Mouse (Mus musculus) CH12F3 (cell line): Measurements from ENCODE around the gene Ccdc78.
"Not testable (repeated sequence)": the region's sequence is repeated elsewhere in the genome, so short reads cannot be mapped to it uniquely, and the experiment has no call there.

Experiments used
- in situ Hi-C: fragments of 300-500 bp; cut with MboI; formaldehyde crosslinking; loops from 2 replicates; pipeline ENCODE4 v1.14.3; 2020; ENCODE audit warnings: low sequenced_read_pairs

Gene Ccdc78

GRCm38 (mm10) chr17:25786280-25786679 lies at the start of gene Ccdc78:
TSS of gene Ccdc78 (plus strand) at chr17:25786580.
- in situ Hi-C loops, result no loop called here

DNA sequence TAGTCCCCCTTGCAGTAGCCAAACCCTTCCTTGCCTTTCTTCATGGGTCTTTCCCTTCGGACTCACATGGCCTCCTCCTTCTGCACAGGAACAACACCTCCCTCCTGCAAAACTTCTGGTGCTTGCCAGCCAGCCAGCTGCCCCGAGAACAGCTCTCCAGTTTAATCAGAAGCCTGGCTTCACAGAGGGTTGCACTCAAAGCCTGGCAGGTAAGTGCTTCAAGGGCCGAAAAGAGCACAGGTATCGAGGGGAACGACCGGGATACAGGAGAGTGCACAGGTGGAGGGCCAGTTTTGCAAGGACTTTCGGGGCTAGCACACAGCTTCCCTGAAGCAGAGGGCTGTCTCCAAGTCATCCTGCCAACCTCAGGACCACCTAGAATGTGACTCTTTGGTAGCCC lies 47.5 kb upstream of the Ccdc78 start:
- in situ Hi-C loops, result no loop called here

DNA sequence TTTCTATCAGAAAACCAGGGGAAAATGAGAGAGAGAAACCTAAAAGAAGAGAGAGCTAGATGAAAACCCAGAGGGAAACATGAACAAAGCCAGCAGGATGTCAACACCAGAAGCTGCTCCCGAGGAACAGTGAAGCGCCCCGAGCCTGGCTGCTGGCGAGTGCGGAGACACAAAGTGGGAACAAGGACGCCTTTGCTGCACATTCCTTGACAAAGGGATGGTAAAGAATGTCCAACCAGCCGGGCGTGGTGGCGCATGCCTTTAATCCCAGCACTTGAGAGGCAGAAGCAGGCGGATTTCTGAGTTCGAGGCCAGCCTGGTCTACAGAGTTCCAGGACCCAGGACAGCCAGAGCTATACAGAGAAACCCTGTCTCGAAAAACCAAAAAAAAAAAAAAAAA lies 44.9 kb upstream of the Ccdc78 start:
- in situ Hi-C loops, result not testable (repeated sequence)

DNA sequence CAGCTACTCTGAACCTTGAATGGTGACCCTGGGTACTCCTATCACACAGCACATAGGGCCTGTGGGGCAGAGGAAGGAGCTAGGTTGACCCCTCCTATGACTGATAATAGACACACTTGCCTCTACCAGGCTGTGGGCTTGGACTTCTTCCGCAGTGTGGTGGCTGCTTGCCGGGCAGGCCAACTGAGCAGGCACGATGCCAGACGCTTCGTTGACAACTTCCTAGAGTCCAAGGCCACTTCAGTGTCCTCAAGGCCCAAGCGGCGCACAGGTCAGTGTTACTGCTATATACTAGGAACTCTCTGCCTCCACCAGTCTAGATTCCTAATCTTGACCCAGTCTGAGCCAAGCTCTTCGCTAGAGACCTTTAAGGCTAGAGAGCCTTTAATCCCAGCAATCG lies 42.5 kb upstream of the Ccdc78 start:
- in situ Hi-C loops, result no loop called here

- in situ Hi-C loops, result no loop called here
Observed at GRCm38 (mm10) chr17:25744311-25744710, 42.1 kb upstream of the Ccdc78 start.

DNA sequence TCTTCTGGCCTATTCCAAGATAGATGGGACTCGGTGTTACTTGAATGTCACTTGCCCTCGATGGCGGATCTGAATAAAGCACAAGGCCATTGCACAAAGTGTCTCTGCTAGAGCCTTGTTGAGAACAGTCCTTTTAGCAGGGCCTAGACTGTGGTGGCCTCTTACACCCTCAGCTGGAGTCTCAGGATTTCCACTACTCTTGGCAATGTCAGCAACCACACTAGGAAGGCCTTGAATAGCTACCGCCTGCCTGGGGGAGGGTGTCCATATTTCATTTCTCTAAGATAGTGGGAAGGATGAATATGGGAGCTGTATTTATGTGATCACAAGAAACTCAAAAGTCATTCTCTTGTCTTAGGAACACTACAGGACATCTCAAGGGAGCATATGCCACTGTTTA lies 38.1 kb upstream of the Ccdc78 start:
- in situ Hi-C loops, result no loop called here

GRCm38 (mm10) chr17:25749314-25749713 lies 37.1 kb upstream of the Ccdc78 start:
- in situ Hi-C loops, result no loop called here

DNA sequence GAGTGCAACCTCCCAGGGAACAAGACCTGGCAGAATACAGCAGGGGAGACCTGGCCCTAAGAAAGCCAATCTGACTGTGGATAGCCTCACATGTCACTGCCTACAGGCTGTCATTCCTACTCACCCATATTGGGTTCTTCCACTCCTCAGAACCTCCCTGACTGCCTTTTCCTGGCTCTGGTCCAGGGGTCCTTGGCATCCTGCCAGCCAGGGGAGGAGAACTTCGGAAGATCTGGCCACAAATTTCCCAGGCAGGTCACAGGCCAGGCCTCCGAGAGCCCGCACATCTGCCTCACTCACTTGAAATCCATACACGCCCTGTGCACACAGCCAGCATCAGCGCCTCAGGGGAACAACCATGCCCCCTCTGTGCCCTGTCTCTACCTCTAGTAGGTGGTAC lies 34.9 kb upstream of the Ccdc78 start:
- in situ Hi-C loops, result no loop called here

GRCm38 (mm10) chr17:25754241-25754640 lies 32.1 kb upstream of the Ccdc78 start, which contains the start of gene Msln:
TSS of gene Msln (minus strand) at chr17:25754378.
- in situ Hi-C loops, result no loop called here

GRCm38 (mm10) chr17:25755086-25755485 lies 31.3 kb upstream of the Ccdc78 start:
- in situ Hi-C loops, result no loop called here

DNA sequence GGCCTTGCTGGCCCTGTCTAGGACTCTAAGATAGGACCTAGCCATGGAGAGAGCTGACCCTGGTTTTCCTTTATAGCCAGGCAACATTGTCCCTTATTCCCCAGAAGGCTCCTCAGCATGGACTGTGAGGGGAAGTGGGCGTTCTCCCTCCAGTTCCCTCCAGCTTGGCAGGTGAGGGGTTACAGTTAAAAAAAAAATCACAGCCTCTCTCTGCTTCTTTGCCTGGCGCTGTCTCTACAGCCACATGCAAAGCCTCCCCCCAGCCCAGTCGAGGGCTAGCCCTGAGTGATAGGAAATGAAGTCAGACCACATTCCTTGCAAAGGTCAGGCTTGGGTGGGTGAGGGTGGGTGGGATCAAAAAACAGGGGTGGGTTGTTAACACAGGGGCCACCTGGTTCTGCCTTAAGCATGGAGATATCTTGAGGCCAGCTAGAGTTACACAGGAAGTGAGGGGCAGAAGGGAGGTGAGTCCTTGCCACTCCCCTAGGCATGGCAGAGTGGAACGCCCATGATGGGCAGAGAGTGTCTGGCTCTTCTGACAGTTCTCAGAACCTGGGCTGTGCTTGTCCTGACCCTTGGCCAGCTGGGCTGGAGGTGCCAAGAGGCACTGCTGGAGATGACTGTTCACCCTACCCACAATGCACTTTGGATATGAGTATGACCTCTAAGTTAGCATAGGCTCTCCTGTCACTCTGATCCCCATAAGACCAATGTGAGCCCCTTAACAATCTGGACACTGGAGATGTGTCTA lies 30.6 kb upstream of the Ccdc78 start:
- in situ Hi-C loops, result no loop called here

- in situ Hi-C loops, result no loop called here
Observed at GRCm38 (mm10) chr17:25756378-25757242, 29.8 kb upstream of the Ccdc78 start.

- in situ Hi-C loops, result no loop called here
Observed at GRCm38 (mm10) chr17:25757691-25758090, 28.7 kb upstream of the Ccdc78 start.

- in situ Hi-C loops, result no loop called here
Observed at GRCm38 (mm10) chr17:25760148-25760547, 26.2 kb upstream of the Ccdc78 start.

DNA sequence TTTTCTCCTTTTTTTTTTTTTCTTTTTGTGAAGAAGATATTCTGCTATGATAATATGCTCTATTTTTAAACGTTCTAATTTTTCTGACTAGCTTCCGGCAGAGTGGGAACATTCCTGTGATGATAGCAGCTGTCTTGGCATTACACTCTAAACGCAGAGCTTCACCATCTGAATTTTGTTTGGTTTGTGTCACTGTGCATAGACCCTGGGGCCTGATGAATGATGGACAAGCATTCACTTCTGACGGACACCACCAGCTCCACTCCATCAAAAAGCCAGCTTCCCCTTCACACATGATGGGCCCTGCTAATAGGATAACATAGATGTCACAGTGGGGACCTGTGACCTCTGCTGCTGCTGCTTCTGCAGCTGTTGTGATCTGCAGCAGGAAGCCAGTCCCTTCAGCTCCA lies 24.8 kb upstream of the Ccdc78 start:
- in situ Hi-C loops, result no loop called here

GRCm38 (mm10) chr17:25762591-25762990 lies 23.8 kb upstream of the Ccdc78 start:
- in situ Hi-C loops, result no loop called here

- in situ Hi-C loops, result no loop called here
Observed at GRCm38 (mm10) chr17:25765886-25766285, 20.5 kb upstream of the Ccdc78 start.

GRCm38 (mm10) chr17:25769331-25769730 lies 17.0 kb upstream of the Ccdc78 start:
- in situ Hi-C loops, result no loop called here

- in situ Hi-C loops, result no loop called here
Observed at GRCm38 (mm10) chr17:25773549-25774120, 12.7 kb upstream of the Ccdc78 start, which contains the start of gene Narfl. TSS of gene Narfl (plus strand) at chr17:25773776.

DNA sequence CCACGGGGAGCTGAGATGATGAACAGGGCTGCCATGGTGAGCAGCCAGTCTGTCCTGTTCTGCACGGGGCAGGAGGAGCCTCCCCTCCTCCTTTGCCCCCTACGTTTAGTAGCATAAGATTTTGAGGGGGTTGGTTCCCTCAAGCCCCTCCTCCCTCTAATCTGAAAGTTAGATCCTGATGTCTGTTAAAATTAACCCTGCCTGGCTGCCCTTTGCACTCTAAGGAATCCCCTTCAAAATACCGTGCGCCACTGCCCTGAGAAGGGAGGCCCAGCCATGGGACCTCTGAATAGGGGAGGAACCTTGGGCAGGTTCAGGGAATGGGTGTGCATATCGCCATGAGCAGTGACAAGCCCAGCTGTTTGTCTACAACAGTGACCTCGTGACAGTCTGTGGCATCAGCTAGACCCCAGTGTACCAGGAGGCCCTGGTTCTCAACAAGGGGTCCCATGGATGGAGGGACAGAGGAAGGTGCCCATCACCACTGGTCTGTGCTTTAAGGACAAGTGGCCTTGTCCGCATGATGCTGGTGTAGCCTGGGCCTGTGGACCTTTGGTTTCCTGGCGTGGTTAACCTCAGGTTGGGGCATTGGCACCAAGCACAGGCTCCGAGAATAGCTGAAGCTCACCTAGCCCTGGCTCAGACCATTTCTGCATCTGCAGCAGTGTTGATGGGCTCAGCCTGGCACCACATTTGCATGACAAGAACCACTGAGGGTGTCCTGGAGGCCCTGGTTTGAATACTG lies 10.9 kb upstream of the Ccdc78 start:
- in situ Hi-C loops, result no loop called here

DNA sequence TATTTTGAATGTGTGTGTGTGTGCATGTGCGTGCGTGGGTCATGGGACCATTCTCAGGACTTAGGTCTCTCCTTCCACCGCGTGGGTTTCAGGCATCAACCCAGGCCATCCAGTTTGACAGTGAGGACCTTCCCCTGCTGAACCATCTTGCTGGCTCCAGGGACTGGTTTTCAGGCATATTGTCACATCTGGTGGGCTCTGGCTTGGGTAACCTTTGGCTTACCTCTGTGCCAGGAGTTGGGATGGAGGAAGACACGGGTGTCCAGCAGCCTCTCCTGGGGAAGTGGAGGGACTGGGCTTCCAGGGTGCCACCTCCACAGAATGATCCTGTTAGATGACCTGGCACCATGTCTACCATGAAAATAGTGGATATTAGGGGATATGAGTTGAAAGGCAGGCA lies 8.4 kb upstream of the Ccdc78 start:
- in situ Hi-C loops, result no loop called here
